In genomic region chr11:57706620-57707019, GRCm38 (mm10) we compare ENCODE assay signal across 16 mouse cellular contexts.
"Had no signal": no experiment of that assay in that cellular context is flagged by ENCODE, and none has a peak within 500 bp of the region (broad histone marks: within the 10 kb centered on the region; RNA-seq: fewer than 3 reads in every experiment).

No protein-coding gene starts in this region.

- H3K4me1 ChIP-seq: stomach, embryonic 15.5 days had no signal

- H3K4me3 ChIP-seq: neural tube, embryonic 12.5 days; neural tube, embryonic 13.5 days; neural tube, embryonic 15.5 days; stomach, embryonic 15.5 days had no signal

- DNase-seq: retina, postnatal 1 day; right cerebral cortex, adult 18-20 months; right cerebral cortex, postnatal 14 days; right cerebral cortex, postnatal 25 days; right cerebral cortex, postnatal 4 days; spleen, adult 18-20 months; thymus, adult 18-20 months; thymus, adult 2 months; thymus, postnatal 14 days; thymus, postnatal 25 days; thymus, postnatal 36 days had no signal

- H3K4me2 ChIP-seq: neural tube, embryonic 12.5 days; neural tube, embryonic 13.5 days; neural tube, embryonic 15.5 days; stomach, embryonic 15.5 days had no signal

- H3K27me3 ChIP-seq: neural tube, embryonic 12.5 days; neural tube, embryonic 13.5 days; neural tube, embryonic 15.5 days; stomach, embryonic 15.5 days had no signal

- H3K9ac ChIP-seq: neural tube, embryonic 12.5 days; neural tube, embryonic 13.5 days; neural tube, embryonic 15.5 days; stomach, embryonic 15.5 days had no signal

- H3K27ac ChIP-seq: neural tube, embryonic 12.5 days; neural tube, embryonic 13.5 days; neural tube, embryonic 15.5 days; stomach, embryonic 15.5 days; stomach, postnatal 0 days had no signal

- H3K9me3 ChIP-seq: neural tube, embryonic 13.5 days; neural tube, embryonic 15.5 days; stomach, embryonic 15.5 days had no signal

- H3K36me3 ChIP-seq: neural tube, embryonic 13.5 days; stomach, embryonic 15.5 days had no signal
